Mouse (Mus musculus) kidney, postnatal 14 days (tissue): ENCODE results near the gene Trpm2.

ENCODE experiments used
- DNase-seq: peaks from one replicate; pipeline ENCODE4 v3.0.0; 2022; ENCODE audit warnings: mixed read lengths

Gene Trpm2

DNA sequence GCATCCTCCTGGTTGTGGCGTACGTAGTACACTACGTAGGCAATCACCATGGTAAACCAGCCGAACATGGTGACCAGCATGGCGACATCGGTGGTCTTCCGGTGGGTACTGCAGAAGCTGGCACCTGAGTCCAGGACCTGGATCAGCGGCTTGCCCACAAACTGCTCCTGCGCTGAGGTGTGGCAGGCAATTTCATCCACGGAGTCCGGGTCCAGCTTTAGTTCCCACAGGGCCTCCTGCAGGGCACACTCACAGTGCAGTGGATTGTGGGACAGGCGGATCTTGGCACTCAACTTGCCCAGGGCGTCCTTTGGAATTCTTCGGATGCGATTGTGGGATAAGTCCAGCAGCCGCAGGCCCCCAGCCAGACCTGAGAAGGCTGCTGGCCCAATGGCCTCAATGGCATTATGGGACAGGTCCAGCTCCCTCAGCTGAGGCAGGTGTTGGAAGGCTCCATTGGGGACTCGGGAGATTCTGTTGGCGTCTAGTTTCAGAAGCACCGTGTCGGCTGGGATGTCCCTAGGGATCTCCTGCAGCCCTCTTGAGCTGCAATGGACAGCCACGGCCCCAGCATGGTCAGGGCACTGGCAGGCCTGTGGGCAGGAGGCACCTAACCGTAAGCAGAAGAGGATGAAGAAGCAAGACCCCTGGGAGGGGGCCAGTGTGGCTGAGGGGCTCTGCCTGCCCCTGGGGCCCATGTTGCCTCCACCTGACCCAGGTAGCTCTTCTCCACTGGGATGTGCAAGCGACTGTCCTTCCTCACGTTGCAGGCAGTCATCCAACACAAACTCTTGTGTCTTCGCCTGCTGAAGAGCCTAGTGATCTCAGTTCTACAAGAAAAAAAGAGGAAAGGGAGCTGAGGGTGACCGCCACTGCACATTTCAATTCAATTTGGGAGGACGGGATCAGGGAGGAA, 69.2 kb downstream of the Trpm2 start:
- no peak for DNase-seq

DNA sequence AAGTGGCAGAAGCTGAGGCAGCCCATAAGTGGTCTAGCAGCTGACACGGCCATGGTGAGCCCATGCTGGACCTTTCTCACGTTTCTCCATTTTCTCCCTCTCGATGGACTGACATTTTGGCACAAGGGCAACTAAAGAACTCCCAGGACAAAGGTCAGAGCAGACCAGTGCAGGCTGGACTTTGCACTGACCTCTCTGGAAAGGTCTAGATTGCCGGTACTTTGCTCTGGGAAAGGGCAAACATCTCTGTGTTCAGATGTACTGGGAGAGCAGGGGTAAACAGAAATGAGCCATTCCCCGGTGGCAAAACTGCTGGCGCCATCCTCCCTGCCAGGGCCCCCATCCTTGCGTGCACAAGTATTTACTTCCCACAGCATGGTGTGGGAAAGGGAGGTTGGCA, 70.2 kb downstream of the Trpm2 start:
- DNase-seq, result no peak

- no peak for DNase-seq
Observed at GRCm38 (mm10) chr10:77895562-77895961, 74.8 kb downstream of the Trpm2 start.

GRCm38 (mm10) chr10:77890987-77891565, 79.3 kb downstream of the Trpm2 start:
- no peak for DNase-seq

- no peak for DNase-seq
Observed at GRCm38 (mm10) chr10:77886007-77886747, 84.2 kb downstream of the Trpm2 start.

- DNase-seq, result no peak
Observed at GRCm38 (mm10) chr10:77882553-77882952, 87.8 kb downstream of the Trpm2 start.

DNA sequence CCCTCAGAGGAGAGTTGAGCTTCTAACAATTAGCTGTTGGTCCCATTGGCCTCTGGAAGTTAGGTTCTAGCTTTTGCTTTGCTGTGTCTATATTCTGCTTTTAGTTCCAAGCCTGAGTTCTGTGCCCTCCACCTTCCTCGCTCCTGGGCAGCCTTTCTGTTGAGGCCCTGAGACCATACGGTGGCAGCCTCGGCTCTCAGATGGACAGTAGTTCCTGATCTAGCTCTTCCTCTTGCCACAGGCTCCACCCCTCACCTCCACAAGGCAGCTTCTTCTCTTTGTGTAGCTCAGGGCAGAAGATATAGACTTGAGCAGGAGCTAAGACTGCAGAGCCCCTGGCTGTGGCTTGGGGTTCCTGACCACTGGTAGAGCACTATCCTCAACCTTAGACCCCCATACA, 90.1 kb downstream of the Trpm2 start:
- no peak for DNase-seq

DNA sequence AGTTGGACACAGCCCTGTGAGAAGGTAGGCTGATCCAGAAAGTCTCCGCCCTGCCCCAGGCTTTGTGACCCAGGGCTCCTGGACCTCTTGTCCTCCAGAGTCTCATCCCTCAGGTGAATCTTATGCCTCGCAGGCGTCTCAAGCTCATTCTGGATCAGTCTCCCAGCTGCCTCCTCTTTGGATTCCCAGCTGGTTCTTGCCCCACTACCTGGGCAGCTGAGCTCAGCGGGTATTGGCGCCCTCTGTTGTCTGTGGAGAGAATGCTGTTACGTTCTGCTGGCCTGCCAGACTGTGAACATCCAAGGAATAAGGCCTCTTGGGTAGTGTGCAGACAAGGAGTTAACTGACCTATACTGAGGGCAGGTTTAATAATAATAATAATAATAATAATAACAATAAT, 91.4 kb downstream of the Trpm2 start:
- peak; percentile 33 for DNase-seq

GRCm38 (mm10) chr10:77869651-77870050, 100.7 kb downstream of the Trpm2 start:
- DNase-seq, result no peak

DNA sequence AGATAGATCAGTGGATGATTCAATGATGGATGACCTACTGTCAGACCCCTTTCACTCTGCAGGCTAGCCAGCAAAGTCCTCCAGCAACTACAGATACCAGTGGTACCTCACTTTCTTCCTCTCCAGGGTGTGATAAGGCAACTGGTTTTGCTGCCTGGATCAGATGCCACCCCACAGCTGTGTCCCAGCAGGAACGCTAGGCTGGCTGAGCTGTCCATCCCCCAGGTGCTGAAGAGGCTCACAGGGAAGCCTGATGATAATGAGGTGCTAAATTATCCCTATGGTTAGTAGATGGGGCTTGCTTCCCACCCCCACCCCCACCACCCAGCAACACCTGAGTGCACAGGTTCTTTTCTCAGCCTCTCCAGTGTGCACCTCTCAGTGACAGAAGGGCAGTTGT, 102.8 kb downstream of the Trpm2 start:
- DNase-seq, result no peak

DNA sequence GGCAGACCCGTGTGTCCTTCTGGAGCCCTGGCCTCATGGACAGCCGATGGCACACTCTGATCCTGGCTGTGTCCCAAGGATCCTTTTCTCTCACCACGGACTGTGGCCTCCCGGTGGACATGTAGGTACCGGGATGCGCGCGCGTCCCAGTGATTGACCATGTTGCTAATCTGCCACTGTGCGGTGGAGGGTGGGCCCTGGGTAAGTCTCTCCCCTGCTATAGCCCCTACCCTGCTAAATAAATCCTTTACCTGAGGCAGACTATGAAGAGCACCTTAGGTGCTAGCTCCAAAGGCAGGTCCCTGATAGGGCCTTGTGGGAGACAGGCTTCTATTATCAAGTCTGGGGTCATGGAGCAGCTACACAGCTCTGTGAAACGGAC, 105.6 kb downstream of the Trpm2 start:
- DNase-seq, result no peak

- peak; percentile 64 for DNase-seq
Observed at GRCm38 (mm10) chr10:77864067-77864761, 106.1 kb downstream of the Trpm2 start.

DNA sequence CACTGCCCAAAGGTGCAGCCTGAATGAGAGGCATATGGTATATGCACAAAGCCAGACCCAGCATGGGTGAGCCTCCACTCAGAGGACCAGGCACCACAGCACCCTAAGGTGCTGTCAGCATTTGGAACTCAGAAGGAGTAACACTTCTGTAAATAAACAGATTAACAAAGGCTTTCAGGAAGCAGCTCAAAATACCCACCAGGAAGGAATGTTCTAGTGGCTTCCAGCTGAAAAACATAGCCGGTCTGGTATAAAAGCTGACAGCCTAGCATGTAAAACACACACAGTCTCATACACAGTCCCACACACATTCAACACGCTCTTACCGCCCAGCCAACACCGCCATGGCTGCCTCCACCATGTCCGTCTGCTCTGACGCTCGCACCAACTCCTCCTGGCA, 108.7 kb downstream of the Trpm2 start, which contains the start of gene Gm3285:
TSS of gene Gm3285 (plus strand) at position 301 of the 400 bp plus-strand sequence.
- no peak for DNase-seq
